Mouse (Mus musculus) spleen, embryonic (tissue): Measurements from ENCODE around the gene Galnt2.

Experiments used
- CTCF ChIA-PET: fragments of 350-600 bp; sonication (Branson Sonifier 250); formaldehyde crosslinking; loops from one replicate; lab custom pipeline; 2022; lab: Charles Lee

The Galnt2 gene

GRCm38 (mm10) chr8:124319316-124319652, 88.1 kb downstream of the Galnt2 start:
- CTCF ChIA-PET, result interaction anchor here (0.5 kb wide), 1 partner anchor 297 kb away, joined by 3 read pairs; no protein-coding TSS in a partner anchor

- CTCF ChIA-PET, result no interaction called here
Measured at GRCm38 (mm10) chr8:124321227-124321840, 90.1 kb downstream of the Galnt2 start.

- CTCF ChIA-PET, result no interaction called here
Measured at GRCm38 (mm10) chr8:124323356-124323755, 92.2 kb downstream of the Galnt2 start.

- CTCF ChIA-PET, result no interaction called here
Measured at GRCm38 (mm10) chr8:124328259-124328658, 97.1 kb downstream of the Galnt2 start.

GRCm38 (mm10) chr8:124329690-124330089, 98.5 kb downstream of the Galnt2 start:
- CTCF ChIA-PET, result no interaction called here

- CTCF ChIA-PET, result no interaction called here
Measured at GRCm38 (mm10) chr8:124330433-124330832, 99.2 kb downstream of the Galnt2 start.

- CTCF ChIA-PET, result interaction anchor here (0.6 kb wide), 1 partner anchor 133 kb away, joined by 4 read pairs; no protein-coding TSS in a partner anchor
Measured at GRCm38 (mm10) chr8:124331094-124331493, 99.9 kb downstream of the Galnt2 start.

- CTCF ChIA-PET, result no interaction called here
Measured at GRCm38 (mm10) chr8:124331706-124332105, 100.5 kb downstream of the Galnt2 start.

- CTCF ChIA-PET, result no interaction called here
Measured at GRCm38 (mm10) chr8:124336302-124336701, 105.1 kb downstream of the Galnt2 start.

GRCm38 (mm10) chr8:124339742-124340141, 108.6 kb downstream of the Galnt2 start:
- CTCF ChIA-PET, result interaction anchor here (1.2 kb wide), 1 partner anchor 13 kb away, joined by 3 read pairs; no protein-coding TSS in a partner anchor

GRCm38 (mm10) chr8:124340360-124341068, 109.3 kb downstream of the Galnt2 start:
- CTCF ChIA-PET, result interaction anchor here (1.2 kb wide), 1 partner anchor 13 kb away, joined by 3 read pairs; no protein-coding TSS in a partner anchor

GRCm38 (mm10) chr8:124343151-124343550, 112.0 kb downstream of the Galnt2 start:
- CTCF ChIA-PET, result interaction anchor here (0.6 kb wide), 1 partner anchor 683 kb away, joined by 4 read pairs; no protein-coding TSS in a partner anchor

- CTCF ChIA-PET, result no interaction called here
Measured at GRCm38 (mm10) chr8:124343991-124344390, 112.8 kb downstream of the Galnt2 start.

- CTCF ChIA-PET, result no interaction called here
Measured at GRCm38 (mm10) chr8:124345098-124345497, 113.9 kb downstream of the Galnt2 start.

- CTCF ChIA-PET, result interaction anchor here (0.8 kb wide), 1 partner anchor 275 kb away, joined by 3 read pairs; no protein-coding TSS in a partner anchor
Measured at GRCm38 (mm10) chr8:124346852-124347523, 115.8 kb downstream of the Galnt2 start.

GRCm38 (mm10) chr8:124348087-124348486, 116.9 kb downstream of the Galnt2 start:
- CTCF ChIA-PET, result interaction anchor here (1.0 kb wide), 1 partner anchor 376 kb away, joined by 3 read pairs; no protein-coding TSS in a partner anchor

GRCm38 (mm10) chr8:124349663-124350062, 118.5 kb downstream of the Galnt2 start:
- CTCF ChIA-PET, result interaction anchor here (0.6 to 1.3 kb wide), 3 partner anchors 47 to 453 kb away, joined by 3 to 16 read pairs (median 4); no protein-coding TSS in a partner anchor

- CTCF ChIA-PET, result no interaction called here
Measured at GRCm38 (mm10) chr8:124351636-124352035, 120.4 kb downstream of the Galnt2 start.

GRCm38 (mm10) chr8:124360911-124361310, 129.7 kb downstream of the Galnt2 start:
- CTCF ChIA-PET, result no interaction called here

- CTCF ChIA-PET, result no interaction called here
Measured at GRCm38 (mm10) chr8:124361773-124362427, 130.7 kb downstream of the Galnt2 start.

- CTCF ChIA-PET, result no interaction called here
Measured at GRCm38 (mm10) chr8:124362589-124362988, 131.4 kb downstream of the Galnt2 start.
